Mouse (Mus musculus) CH12.LX (cell line): Measurements from ENCODE around the gene Dnhd1. TPM values are rescaled to one million over a fixed set of nuclear protein-coding genes. Genes with fewer than 3 reads are reported as not detected.

Source experiments
- DNase-seq: peaks from one replicate; pipeline ENCODE4 v3.0.0-alpha.2; 2013; ENCODE audit errors: extremely low read depth
- H3K27ac ChIP-seq: 2 replicates; pipeline ENCODE4 v1.5.1; 2012; ENCODE audit warnings: low read depth, mild to moderate bottlenecking, control low read depth, moderate library complexity; ENCODE audit not compliant: insufficient read depth
- H3K27me3 ChIP-seq: replicated peaks from 2 replicates; pipeline ENCODE3; 2012; ENCODE audit warnings: inconsistent platforms
- H3K36me3 ChIP-seq, 2 experiments: replicated peaks in 1 of 2; 2 replicates each; pipeline versions ENCODE3 to v1.6.1; 2012; ENCODE audit warnings: inconsistent platforms in 1 of 2, low read length in 1 of 2, mild to moderate bottlenecking in 1 of 2, mixed read lengths in 1 of 2, moderate library complexity in 1 of 2; ENCODE audit not compliant: control insufficient read depth in 1 of 2, insufficient read depth in 1 of 2
- H3K4me1 ChIP-seq, 2 experiments: 2 replicates each; pipeline ENCODE4 v1.6.1; 2012; ENCODE audit warnings: inconsistent platforms in 1 of 2, moderate library complexity in 1 of 2; ENCODE audit not compliant: insufficient read depth in 2 of 2, control insufficient read depth in 1 of 2
- H3K4me2 ChIP-seq: 2 replicates; pipeline ENCODE4 v1.6.1; 2012; ENCODE audit warnings: low read depth, mild to moderate bottlenecking, control low read depth; ENCODE audit not compliant: poor library complexity, insufficient read depth, severe bottlenecking
- H3K4me3 ChIP-seq, 3 experiments: fragments of 150-350 bp in 1 of 3; sonication (generic) in 1 of 3; replicated peaks in 1 of 3; 2 replicates each; pipeline versions ENCODE3 to v1.5.1; 2011 to 2012; ENCODE audit warnings: low read depth in 2 of 3, low read length in 2 of 3, mild to moderate bottlenecking in 2 of 3, moderate library complexity in 2 of 3, control low read depth in 1 of 3, improper control_type of control experiment in 1 of 3, inconsistent platforms in 1 of 3, mixed read lengths in 1 of 3; ENCODE audit not compliant: poor library complexity in 1 of 3
- H3K79me2 ChIP-seq: replicated peaks from 2 replicates; pipeline ENCODE4 v1.6.1; 2012; ENCODE audit warnings: mild to moderate bottlenecking, moderate library complexity; ENCODE audit not compliant: control insufficient read depth, poor library complexity, insufficient read depth, severe bottlenecking; ENCODE audit errors: extremely low read depth
- H3K9ac ChIP-seq: 2 replicates; pipeline ENCODE4 v1.6.1; 2012; ENCODE audit warnings: low read depth, mild to moderate bottlenecking, control low read depth, moderate library complexity; ENCODE audit not compliant: insufficient read depth
- H3K9me3 ChIP-seq: replicated peaks from 2 replicates; pipeline ENCODE3; 2012; ENCODE audit warnings: low read length, inconsistent platforms, mixed read lengths
- BHLHE40 ChIP-seq: IDR thresholded peaks from 2 replicates; pipeline ENCODE4 v1.6.1; 2011; ENCODE audit warnings: mild to moderate bottlenecking, low read depth, low read length, improper control_type of control experiment
- CHD1 ChIP-seq: IDR thresholded peaks from 2 replicates; pipeline ENCODE4 v1.6.1; 2012; ENCODE audit warnings: low read depth, low read length, improper control_type of control experiment, inconsistent platforms
- CHD2 ChIP-seq: IDR thresholded peaks from 2 replicates; pipeline ENCODE4 v1.6.1; 2011; ENCODE audit warnings: low read length, improper control_type of control experiment
- CTCF ChIP-seq, 2 experiments: IDR thresholded peaks in 1 of 2; conservative IDR thresholded peaks in 1 of 2; 2 replicates each; pipeline ENCODE4 v1.5.1; 2011 to 2012; ENCODE audit warnings: low read depth in 2 of 2, low read length in 2 of 2, improper control_type of control experiment in 1 of 2, inconsistent platforms in 1 of 2, mild to moderate bottlenecking in 1 of 2, moderate library complexity in 1 of 2
- E2F4 ChIP-seq: IDR thresholded peaks from 2 replicates; pipeline ENCODE4 v1.6.1; 2011; ENCODE audit warnings: low read depth, low read length, improper control_type of control experiment; ENCODE audit not compliant: insufficient replicate concordance
- EP300 ChIP-seq: IDR thresholded peaks from 2 replicates; pipeline ENCODE4 v1.6.1; 2011; ENCODE audit warnings: low read length, improper control_type of control experiment
- ETS1 ChIP-seq: conservative IDR thresholded peaks from 2 replicates; pipeline ENCODE4 v1.6.1; 2012; ENCODE audit warnings: low read depth, mild to moderate bottlenecking, inconsistent platforms, low read length, improper control_type of control experiment, moderate library complexity
- GABPA ChIP-seq: IDR thresholded peaks from 2 replicates; pipeline ENCODE4 v1.6.1; 2012; ENCODE audit warnings: low read depth, low read length, improper control_type of control experiment, inconsistent platforms; ENCODE audit not compliant: insufficient replicate concordance
- IRF4 ChIP-seq: IDR thresholded peaks from 2 replicates; pipeline ENCODE4 v1.6.1; 2014; ENCODE audit warnings: low read depth, mild to moderate bottlenecking, inconsistent platforms, low read length, improper control_type of control experiment
- JUND ChIP-seq: conservative IDR thresholded peaks from 2 replicates; pipeline ENCODE4 v1.6.1; 2011; ENCODE audit warnings: low read depth, low read length, improper control_type of control experiment
- KAT2A ChIP-seq: IDR thresholded peaks from 2 replicates; pipeline ENCODE4 v1.6.1; 2012; ENCODE audit warnings: low read length, improper control_type of control experiment, inconsistent platforms; ENCODE audit not compliant: insufficient replicate concordance
- MAFK ChIP-seq: IDR thresholded peaks from 2 replicates; pipeline ENCODE4 v1.6.1; 2011; ENCODE audit warnings: low read length, improper control_type of control experiment; ENCODE audit not compliant: insufficient replicate concordance
- MAX ChIP-seq: IDR thresholded peaks from 2 replicates; pipeline ENCODE4 v1.6.1; 2011; ENCODE audit warnings: low read length, improper control_type of control experiment
- MXI1 ChIP-seq: IDR thresholded peaks from 2 replicates; pipeline ENCODE4 v1.6.1; 2011; ENCODE audit warnings: mild to moderate bottlenecking, low read depth, low read length, improper control_type of control experiment
- MYC ChIP-seq: IDR thresholded peaks from 2 replicates; pipeline ENCODE4 v1.6.1; 2011; ENCODE audit warnings: low read depth, mild to moderate bottlenecking, improper control_type of control experiment, low read length
- NELFE ChIP-seq: IDR thresholded peaks from 2 replicates; pipeline ENCODE4 v1.6.1; 2011; ENCODE audit warnings: low read depth, low read length, improper control_type of control experiment
- NRF1 ChIP-seq: IDR thresholded peaks from 2 replicates; pipeline ENCODE4 v1.6.1; 2014; ENCODE audit warnings: low read depth, mild to moderate bottlenecking, inconsistent platforms, low read length, improper control_type of control experiment, moderate library complexity
- PAX5 ChIP-seq: IDR thresholded peaks from 2 replicates; pipeline ENCODE4 v1.6.1; 2012; ENCODE audit warnings: low read length, inconsistent platforms, mixed read lengths
- POLR2A ChIP-seq: IDR thresholded peaks from 2 replicates; pipeline ENCODE4 v1.6.1; 2011; ENCODE audit warnings: low read depth, mild to moderate bottlenecking, improper control_type of control experiment, low read length
- RCOR1 ChIP-seq: conservative IDR thresholded peaks from 2 replicates; pipeline ENCODE4 v1.6.1; 2012; ENCODE audit warnings: low read depth, mild to moderate bottlenecking, inconsistent platforms, low read length, improper control_type of control experiment
- SIN3A ChIP-seq: IDR thresholded peaks from 2 replicates; pipeline ENCODE4 v1.6.1; 2012; ENCODE audit warnings: low read length, improper control_type of control experiment, inconsistent platforms
- SMC3 ChIP-seq: IDR thresholded peaks from 2 replicates; pipeline ENCODE4 v1.6.1; 2011; ENCODE audit warnings: low read depth, low read length, improper control_type of control experiment
- TBP ChIP-seq: conservative IDR thresholded peaks from 2 replicates; pipeline ENCODE4 v1.6.1; 2011; ENCODE audit warnings: low read depth, low read length, improper control_type of control experiment
- TCF12 ChIP-seq: IDR thresholded peaks from 2 replicates; pipeline ENCODE4 v1.6.1; 2014; ENCODE audit warnings: low read depth, mild to moderate bottlenecking, inconsistent platforms, low read length, improper control_type of control experiment
- USF1 ChIP-seq: IDR thresholded peaks from 2 replicates; pipeline ENCODE4 v1.6.1; 2014; ENCODE audit warnings: low read depth, mild to moderate bottlenecking, inconsistent platforms, low read length, improper control_type of control experiment
- USF2 ChIP-seq: conservative IDR thresholded peaks from 2 replicates; pipeline ENCODE4 v1.6.1; 2011; ENCODE audit warnings: low read depth, low read length, improper control_type of control experiment
- ZC3H11A ChIP-seq: IDR thresholded peaks from 2 replicates; pipeline ENCODE4 v1.6.1; 2012; ENCODE audit warnings: low read depth, mild to moderate bottlenecking, inconsistent platforms, low read length, improper control_type of control experiment
- ZKSCAN1 ChIP-seq: IDR thresholded peaks from 2 replicates; pipeline ENCODE4 v1.6.1; 2012; ENCODE audit warnings: low read depth, inconsistent platforms, low read length, improper control_type of control experiment, borderline replicate concordance
- ZNF384 ChIP-seq: IDR thresholded peaks from 2 replicates; pipeline ENCODE4 v1.6.1; 2012; ENCODE audit warnings: low read depth, low read length, improper control_type of control experiment, inconsistent platforms
- dilution Hi-C: fragments of 300-500 bp; cut with MboI; formaldehyde crosslinking; loops from 2 replicates; pipeline ENCODE4 v1.14.3; 2020; ENCODE audit warnings: low sequenced_read_pairs; ENCODE audit not compliant: extremely low pct_unique_long_range_greater_than_20kb, extremely low pct_ligation_motif_present
- in situ Hi-C: fragments of 300-500 bp; cut with MboI; formaldehyde crosslinking; loops from 3 replicates; pipeline ENCODE4 v1.14.3; 2019; ENCODE audit warnings: low sequenced_read_pairs, low pct_ligation_motif_present, low pct_unique_long_range_greater_than_20kb, mixed read lengths
- polyA plus RNA-seq: library from polyadenylated mRNA; unstranded; fragments of >175 nt; gene quantifications from 2 replicates; pipeline ENCODE4 v1.2.1, GENCODE M21; 2012; ENCODE audit warnings: low read depth; ENCODE audit not compliant: insufficient read length
- total RNA-seq, 2 experiments: library from RNA; depleted of rRNA; stranded (reverse); fragments of 300-350 nt in 1 of 2; fragments of >200 nt in 1 of 2; gene quantifications; 2 replicates each; pipeline ENCODE4 v1.2.3; 2012 to 2014

Dnhd1 gene
- total and polyA plus RNA-seq, 3 experiments = 0.08 to 0.41 (median 0.23) TPM

DNA sequence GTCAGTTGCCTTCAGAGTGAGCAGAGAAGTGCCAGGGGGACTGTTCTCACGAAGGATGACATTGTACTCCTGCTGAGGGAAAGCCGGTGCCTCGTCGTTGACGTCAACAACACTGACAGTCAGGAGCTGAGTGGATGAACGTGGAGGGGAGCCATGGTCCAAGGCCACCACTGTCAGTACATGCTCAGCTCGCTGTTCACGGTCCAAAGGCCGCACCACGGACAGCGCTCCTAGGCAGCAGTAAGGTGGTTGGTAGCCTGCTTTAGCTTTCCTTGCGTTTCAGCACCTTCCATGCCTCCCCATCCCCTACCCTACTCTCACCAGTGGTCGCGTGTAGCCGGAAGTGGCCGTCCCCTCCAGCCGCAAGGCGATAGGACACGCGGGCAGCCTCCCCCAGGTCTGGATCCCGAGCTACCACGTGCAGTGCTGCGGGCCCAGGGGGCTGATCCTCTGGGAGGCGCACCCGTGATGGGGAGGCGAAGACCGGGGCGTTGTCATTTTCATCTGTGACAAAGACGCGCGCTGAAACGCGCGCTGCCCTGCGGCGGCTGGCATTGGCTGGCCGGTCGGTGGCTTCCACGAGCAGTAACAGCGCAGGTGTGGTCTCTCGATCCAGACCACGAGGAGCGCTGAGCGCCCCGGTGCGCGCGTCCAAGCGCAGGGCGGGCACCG is 111.3 kb downstream of the Dnhd1 start:
- H3K4me1 ChIP-seq = peaks cover 0 to 8% of the 10 kb centered on the region in 2 experiments; a peak in 2 of 4 replicates

DNA sequence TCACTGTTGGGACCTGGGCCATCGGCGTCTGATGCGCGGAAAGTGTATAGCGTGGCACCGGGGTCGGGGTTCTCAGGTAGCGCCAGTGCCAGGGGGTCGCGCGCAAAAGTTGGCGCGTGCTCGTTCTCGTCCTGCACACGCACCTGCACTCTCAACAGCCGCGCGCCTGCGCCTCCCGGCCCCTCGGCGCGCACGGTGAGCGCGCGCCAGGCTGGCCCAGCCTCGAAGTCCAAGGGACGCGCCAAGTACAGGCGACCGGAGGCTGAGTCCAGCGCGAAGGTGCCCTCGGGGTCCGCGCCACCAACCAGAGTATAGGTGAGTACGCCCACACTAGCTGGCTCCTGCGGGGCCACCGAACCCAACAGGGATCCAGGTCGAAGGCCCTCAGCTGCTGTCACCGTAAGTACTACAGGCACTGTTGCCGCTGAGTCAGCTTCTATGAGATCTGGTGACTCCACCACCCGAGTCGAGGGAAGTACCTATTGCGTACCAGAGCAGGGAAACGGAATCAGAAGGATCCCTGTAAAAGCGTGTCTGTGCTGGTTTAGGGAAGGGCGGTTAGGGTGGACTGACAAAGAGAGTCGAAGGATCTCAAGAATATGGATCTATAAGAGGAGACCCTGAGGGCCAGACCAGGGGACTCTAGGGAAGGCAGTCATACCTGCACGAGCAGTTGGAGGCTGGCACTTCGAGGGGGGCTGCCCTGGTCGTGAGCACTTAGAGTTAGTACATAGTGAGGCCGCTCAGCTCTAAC is 112.1 kb downstream of the Dnhd1 start:
- Histone ChIP-seq H3K9me3 (no peaks in the 10 kb centered on the region), H3K27me3 (peaks cover 26% of the 10 kb centered on the region), H3K36me3 (no peaks in the 10 kb centered on the region), H3K9ac (no peak overlapping the region), H3K4me1 (peaks cover 0 to 8% of the 10 kb centered on the region in 2 experiments; a peak in 2 of 4 replicates), H3K79me2 (no peaks in the 10 kb centered on the region), H3K27ac (no peak overlapping the region), H3K4me2 (no peak overlapping the region), H3K4me3 (no peak overlapping the region)
- in situ Hi-C loops = no loop called here
- dilution Hi-C loops = no loop called here
- TF ChIP-seq BHLHE40 = no peak
- TF ChIP-seq MAFK = no peak
- TF ChIP-seq TCF12 = no peak
- no peak for TF ChIP-seq SIN3A
- no peak for TF ChIP-seq PAX5
- no peak for TF ChIP-seq RCOR1
- no peak for TF ChIP-seq EP300
- no peak for TF ChIP-seq SMC3
- no peak for TF ChIP-seq CHD2
- no peak for TF ChIP-seq TBP
- no peak for TF ChIP-seq MXI1
- TF ChIP-seq GABPA = no peak
- no peak for TF ChIP-seq CTCF (conservative IDR thresholded peaks at IDR 0.05 in 1 of 2, IDR thresholded peaks at IDR 0.05 in 1 of 2; ENCODE audit: low read depth in 2 of 2, low read length in 2 of 2)
- no peak for TF ChIP-seq IRF4
- no peak for TF ChIP-seq ZC3H11A
- no peak for TF ChIP-seq MYC
- TF ChIP-seq NELFE = no peak
- TF ChIP-seq ETS1 = no peak
- TF ChIP-seq KAT2A = no peak
- DNase-seq = no peak

More for the DNA sequence above, 111.3 kb downstream of the Dnhd1 start:
- Histone ChIP-seq H3K36me3 (no peaks in the 10 kb centered on the region), H3K79me2 (no peaks in the 10 kb centered on the region), H3K4me2 (no peak overlapping the region), H3K27me3 (peaks cover 34% of the 10 kb centered on the region), H3K4me3 (no peak overlapping the region), H3K9me3 (no peaks in the 10 kb centered on the region), H3K27ac (no peak overlapping the region), H3K9ac (no peak overlapping the region)
- no peak for DNase-seq
- dilution Hi-C loops (no loop called here), in situ Hi-C loops (no loop called here)
- TF ChIP-seq CHD2 (no peak), JUND (no peak), MXI1 (no peak), POLR2A (no peak), USF2 (no peak), SMC3 (no peak), CHD1 (no peak), MAX (no peak), ZKSCAN1 (no peak), USF1 (no peak), KAT2A (no peak), E2F4 (no peak), NRF1 (no peak), MYC (no peak), RCOR1 (no peak), EP300 (no peak), BHLHE40 (no peak), ZNF384 (no peak), ETS1 (no peak)
